Mouse (Mus musculus) cerebellum, adult 2 months (tissue): Measurements from ENCODE around the gene Shbg. TPM values are rescaled to one million over a fixed set of nuclear protein-coding genes. Genes with fewer than 3 reads are reported as not detected.

ENCODE experiments used
- DNase-seq, 2 experiments: peaks; one replicate each; pipeline ENCODE4 v3.0.0; 2021
- H3K27ac ChIP-seq: fragments of 200-500 bp; 2 replicates; pipeline ENCODE4 v1.5.1; 2012; ENCODE audit warnings: low read length, control low read depth, inconsistent platforms; ENCODE audit not compliant: insufficient read depth
- H3K27me3 ChIP-seq: fragments of 200-500 bp; 2 replicates; pipeline ENCODE4 v1.6.1; 2012; ENCODE audit warnings: inconsistent platforms, mild to moderate bottlenecking, low read length, moderate library complexity; ENCODE audit not compliant: control insufficient read depth, insufficient read depth
- H3K4me1 ChIP-seq: fragments of 200-500 bp; 2 replicates; pipeline ENCODE4 v1.6.1; 2011; ENCODE audit warnings: low read length; ENCODE audit not compliant: control insufficient read depth, insufficient read depth
- H3K4me3 ChIP-seq: fragments of 200-500 bp; replicated peaks from 2 replicates; pipeline ENCODE3; 2011; ENCODE audit warnings: mild to moderate bottlenecking, low read depth, low read length, control low read depth; ENCODE audit not compliant: insufficient read depth
- CTCF ChIP-seq: fragments of 200-500 bp; IDR thresholded peaks from 2 replicates; pipeline ENCODE4 v1.5.1; 2011; ENCODE audit warnings: low read depth, mild to moderate bottlenecking, control low read depth, low read length, moderate library complexity, borderline replicate concordance; ENCODE audit not compliant: insufficient read depth
- POLR2A ChIP-seq: fragments of 200-500 bp; IDR thresholded peaks from 2 replicates; pipeline ENCODE4 v1.6.1; 2011; ENCODE audit warnings: low read length, control low read depth, borderline replicate concordance; ENCODE audit not compliant: insufficient read depth
- WGBS: fragments of 180-500 bp; shearing (Covaris S2); methylation state at CpG from one replicate; pipeline ENCODE4 v1.1.7; 2018; 5-methylcytosine and 5-hydroxymethylcytosine counted together
- polyA plus RNA-seq: library from polyadenylated mRNA; depleted of rRNA; stranded (reverse); fragments of >200 nt; gene quantifications from 2 replicates; pipeline ENCODE4 v1.2.3, GENCODE M21; 2012; rRNA removed

The Shbg gene
- polyA plus RNA-seq, 1 experiment, result 0.11 TPM

DNA sequence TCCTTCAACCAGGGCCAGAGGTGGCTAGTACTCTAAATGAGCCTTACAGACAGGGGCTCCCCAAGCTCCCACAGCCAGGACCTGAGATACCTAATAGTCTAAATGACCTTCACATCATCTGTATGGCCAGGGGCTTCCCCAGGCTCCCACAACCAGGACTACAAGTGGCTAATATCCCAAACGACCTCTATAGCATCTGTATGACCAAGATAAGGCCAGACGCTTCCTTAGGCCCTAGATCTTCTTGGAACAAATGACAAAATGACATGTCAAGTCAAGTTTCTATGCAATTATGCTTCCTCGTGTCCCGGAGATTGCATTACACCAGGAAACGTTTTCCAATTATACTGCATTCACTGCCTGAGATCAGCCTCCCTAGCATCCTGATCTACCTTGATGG, 41.4 kb downstream of the Shbg start:
- DNase-seq, result no peak
- Histone ChIP-seq H3K4me1 (peaks cover 5% of the 10 kb centered on the region; the same call in 1 of the 2 replicates), H3K4me3 (no peak overlapping the region), H3K27me3 (no peaks in the 10 kb centered on the region), H3K27ac (no peak overlapping the region)
- 62% methylated on average over 5 of the region's 5 CpGs for WGBS
- TF ChIP-seq POLR2A (no peak), CTCF (no peak)

DNA sequence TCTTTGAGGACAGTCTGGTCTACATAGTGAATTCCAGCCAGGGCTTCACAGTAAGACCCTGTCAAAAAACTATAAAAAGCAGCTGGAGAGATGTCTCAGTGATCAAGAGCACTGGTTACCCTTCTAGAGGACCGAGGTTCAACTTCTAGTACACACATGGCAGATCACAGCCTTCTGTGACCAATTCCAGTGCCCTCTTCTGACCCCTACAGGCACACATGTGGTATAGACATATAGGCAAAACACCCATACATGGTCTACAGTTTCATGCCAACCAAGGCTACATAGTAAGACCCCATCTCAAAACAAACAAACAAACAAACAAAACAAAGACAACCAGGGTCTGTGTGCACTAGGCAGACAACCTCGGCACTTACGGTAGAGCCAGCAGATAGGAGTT, 42.5 kb downstream of the Shbg start:
- Histone ChIP-seq H3K4me1 (peaks cover 5% of the 10 kb centered on the region; the same call in 1 of the 2 replicates), H3K27ac (no peak overlapping the region), H3K27me3 (no peaks in the 10 kb centered on the region), H3K4me3 (no peak overlapping the region)
- no peak for TF ChIP-seq POLR2A
- peak; percentile 55; the same call in 1 of the 2 replicates for TF ChIP-seq CTCF
- DNase-seq, result peak in 1 of 2 experiments; percentile 13
- WGBS, result 56% methylated on average over 3 of the region's 3 CpGs

DNA sequence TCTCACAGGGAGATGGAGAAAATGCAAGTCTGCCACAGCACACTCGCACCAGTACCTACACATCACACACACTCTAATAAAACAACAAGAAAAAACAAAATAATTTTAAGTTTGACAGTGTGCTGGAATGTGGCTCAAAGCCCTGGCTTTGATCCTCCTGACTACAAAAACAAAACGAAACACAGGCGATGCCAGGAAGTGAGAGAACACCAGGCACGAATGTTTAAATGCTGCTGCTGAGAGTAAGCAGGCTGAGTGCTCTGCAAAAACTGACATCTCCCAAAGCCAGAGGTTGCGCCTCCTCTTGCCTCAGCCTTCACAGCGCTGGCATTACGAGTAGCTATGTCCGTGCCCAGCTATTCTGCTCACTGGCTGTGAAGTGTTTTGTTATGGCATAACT, 52.6 kb downstream of the Shbg start:
- Histone ChIP-seq H3K27ac (no peak overlapping the region), H3K4me3 (no peak overlapping the region), H3K27me3 (no peaks in the 10 kb centered on the region), H3K4me1 (peaks cover 4% of the 10 kb centered on the region; the same call in 1 of the 2 replicates)
- WGBS, result 79% methylated on average over 8 of the region's 8 CpGs
- TF ChIP-seq CTCF (no peak), POLR2A (no peak)
- no peak for DNase-seq

Other genes starting within 250 kb of the Shbg start
- 111 and 115 TPM in 2 replicates for gene Chd3, start 248.5 kb downstream of the Shbg start, polyA plus RNA-seq
- 193 and 200 TPM in 2 replicates for gene Naa38, start 222.4 kb downstream of the Shbg start, polyA plus RNA-seq
- 40.2 and 41.9 TPM in 2 replicates for gene Cyb5d1, start 222.3 kb downstream of the Shbg start, polyA plus RNA-seq
- 5.7 and 6.0 TPM in 2 replicates for gene Tmem88, start 219.7 kb downstream of the Shbg start, polyA plus RNA-seq
- 14.0 and 16.5 TPM in 2 replicates for gene Kdm6b, start 204.2 kb downstream of the Shbg start, polyA plus RNA-seq
- gene Dnah2, start 68.8 kb downstream of the Shbg start, polyA plus RNA-seq, result 0.55 and 0.69 TPM in 2 replicates
- 84.8 and 104 TPM in 2 replicates for gene Efnb3, start 57.7 kb downstream of the Shbg start, polyA plus RNA-seq
- 18.6 and 18.8 TPM in 2 replicates for gene Wrap53, start 37.6 kb downstream of the Shbg start, polyA plus RNA-seq
- gene Trp53, start 37.5 kb downstream of the Shbg start, polyA plus RNA-seq, result 34.7 and 35.6 TPM in 2 replicates
- gene Atp1b2, start 12.0 kb downstream of the Shbg start, polyA plus RNA-seq, result 890 and 950 TPM in 2 replicates
- 32.4 and 33.5 TPM in 2 replicates for gene Sat2, start 4.1 kb upstream of the Shbg start, polyA plus RNA-seq
- 176 and 183 TPM in 2 replicates for gene Fxr2, start 15.1 kb upstream of the Shbg start, polyA plus RNA-seq
- not detected in 2 replicates for gene Sox15, start 37.4 kb upstream of the Shbg start, polyA plus RNA-seq
- gene Mpdu1, start 44.7 kb upstream of the Shbg start, polyA plus RNA-seq, result 115 and 120 TPM in 2 replicates
- 3.7 and 4.5 TPM in 2 replicates for gene Cd68, start 48.2 kb upstream of the Shbg start, polyA plus RNA-seq
- 316 and 321 TPM in 2 replicates for gene Eif4a1, start 54.5 kb upstream of the Shbg start, polyA plus RNA-seq
- 110 and 152 TPM in 2 replicates for gene Senp3, start 64.2 kb upstream of the Shbg start, polyA plus RNA-seq
- 4.8 and 4.9 TPM in 2 replicates for gene Tnfsf13, start 67.9 kb upstream of the Shbg start, polyA plus RNA-seq
- 31.2 and 35.3 TPM in 2 replicates for gene Tnfsf12, start 77.9 kb upstream of the Shbg start, polyA plus RNA-seq
- gene Tnfsfm13, start 78.2 kb upstream of the Shbg start, polyA plus RNA-seq, result 3.3 and 4.2 TPM in 2 replicates
- 35.3 and 42.3 TPM in 2 replicates for gene Polr2a, start 140.7 kb upstream of the Shbg start, polyA plus RNA-seq
- not detected in 2 replicates for gene Slc35g3, start 144.1 kb upstream of the Shbg start, polyA plus RNA-seq
- 69.8 and 71.1 TPM in 2 replicates for gene Zbtb4, start 148.0 kb upstream of the Shbg start, polyA plus RNA-seq
- gene Chrnb1, start 178.0 kb upstream of the Shbg start, polyA plus RNA-seq, result 1.6 and 2.9 TPM in 2 replicates
- gene Fgf11, start 184.0 kb upstream of the Shbg start, polyA plus RNA-seq, result 47.0 and 49.4 TPM in 2 replicates
- gene Tmem102, start 187.7 kb upstream of the Shbg start, polyA plus RNA-seq, result 0.28 and 0.36 TPM in 2 replicates
- gene Gm39566, start 197.4 kb upstream of the Shbg start, polyA plus RNA-seq, result not detected in 2 replicates
- gene Spem2, start 200.6 kb upstream of the Shbg start, polyA plus RNA-seq, result not detected in 2 replicates
- 1.4 TPM in 2 replicates for gene Spem1, start 204.3 kb upstream of the Shbg start, polyA plus RNA-seq
- 116 and 122 TPM in 2 replicates for gene Nlgn2, start 219.9 kb upstream of the Shbg start, polyA plus RNA-seq
- gene Tmem256, start 220.6 kb upstream of the Shbg start, polyA plus RNA-seq, result 200 and 210 TPM in 2 replicates
- 34.2 and 36.9 TPM in 2 replicates for gene Plscr3, start 228.5 kb upstream of the Shbg start, polyA plus RNA-seq
- 0.21 and 0.39 TPM in 2 replicates for gene Tnk1, start 240.8 kb upstream of the Shbg start, polyA plus RNA-seq